Mouse (Mus musculus): Measurements from ENCODE around the gene Gys2.
"Not testable (repeated sequence)": the region's sequence is repeated elsewhere in the genome, so short reads cannot be mapped to it uniquely, and the experiment has no call there.

DNA sequence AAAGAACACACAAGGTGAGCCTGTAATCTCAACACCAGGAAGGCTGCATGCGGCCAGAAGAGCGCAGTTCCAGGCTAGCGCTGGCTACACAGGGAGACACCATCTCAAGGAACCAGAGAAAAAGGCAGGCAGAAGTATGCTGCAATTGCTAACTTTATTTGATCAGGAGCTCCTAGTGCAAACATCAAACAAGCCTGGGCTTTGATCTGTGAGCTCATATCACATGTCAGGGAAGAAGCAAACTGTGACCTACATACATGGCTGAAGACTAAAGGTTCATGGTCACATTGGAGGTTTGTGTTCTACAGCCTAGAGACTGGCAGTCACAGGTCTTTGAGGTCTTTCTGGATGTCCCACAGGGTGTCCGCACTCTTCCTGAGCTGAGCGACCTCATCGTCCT is 17.2 kb upstream of the Gys2 start:
- TF ChIP-seq CTCF (IDR thresholded peaks at IDR 0.05; ENCODE audit: low read depth); EP300 (optimal IDR thresholded peaks at IDR 0.05): not testable (repeated sequence)

Measured in stomach, postnatal 0 days (tissue).